Mouse (Mus musculus) CD8-positive naive resting alpha-beta T cell, adult 2 months (primary cell): ENCODE data around the gene Tsfm.
A peak's percentile ranks its signal among the peaks of the same experiment; 100 is the strongest.

Source experiments
- DNase-seq, 2 experiments: peaks; one replicate each; pipeline ENCODE4 v3.0.0; 2022; ENCODE audit warnings: low read depth in 2 of 2, low spot score in 2 of 2

Tsfm gene

GRCm38 (mm10) chr10:127042468-127043115 is 12.0 kb upstream of the Tsfm start:
- no peak for DNase-seq

- DNase-seq, result peak; percentile 75 to 85
Measured at GRCm38 (mm10) chr10:127041774-127042338, 11.2 kb upstream of the Tsfm start.

DNA sequence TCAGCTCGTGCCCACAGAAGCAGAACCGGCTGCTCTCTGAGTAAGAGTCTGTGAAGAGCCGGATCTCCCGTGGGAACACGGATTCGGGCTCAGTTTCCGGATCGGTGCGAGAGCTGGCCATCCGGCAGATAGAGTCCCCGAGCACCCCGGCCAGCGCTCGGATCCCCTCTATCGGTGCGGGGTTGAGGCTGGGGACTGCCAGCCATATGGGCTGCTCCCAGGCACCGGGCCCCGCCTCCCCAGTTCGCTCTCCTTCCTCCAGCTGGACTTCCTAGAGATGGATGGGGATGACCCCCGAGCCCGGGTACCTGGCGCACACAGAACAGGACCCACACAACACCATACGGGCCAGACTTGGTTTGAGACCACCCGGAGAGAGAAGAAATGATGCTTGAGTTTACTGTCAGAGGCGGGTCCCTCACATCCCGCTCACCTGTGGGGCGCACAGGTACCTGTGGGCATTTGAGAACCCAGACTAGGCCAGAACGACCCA is 10.7 kb upstream of the Tsfm start, which contains the start of the genes Mettl1 and Eef1akmt3:
Mettl1 (plus strand) TSS at position 141 of the 493 bp plus-strand sequence.
Eef1akmt3 (minus strand) TSS at position 240 of the 493 bp plus-strand sequence.
- peak; percentile 25 to 28 for DNase-seq

DNA sequence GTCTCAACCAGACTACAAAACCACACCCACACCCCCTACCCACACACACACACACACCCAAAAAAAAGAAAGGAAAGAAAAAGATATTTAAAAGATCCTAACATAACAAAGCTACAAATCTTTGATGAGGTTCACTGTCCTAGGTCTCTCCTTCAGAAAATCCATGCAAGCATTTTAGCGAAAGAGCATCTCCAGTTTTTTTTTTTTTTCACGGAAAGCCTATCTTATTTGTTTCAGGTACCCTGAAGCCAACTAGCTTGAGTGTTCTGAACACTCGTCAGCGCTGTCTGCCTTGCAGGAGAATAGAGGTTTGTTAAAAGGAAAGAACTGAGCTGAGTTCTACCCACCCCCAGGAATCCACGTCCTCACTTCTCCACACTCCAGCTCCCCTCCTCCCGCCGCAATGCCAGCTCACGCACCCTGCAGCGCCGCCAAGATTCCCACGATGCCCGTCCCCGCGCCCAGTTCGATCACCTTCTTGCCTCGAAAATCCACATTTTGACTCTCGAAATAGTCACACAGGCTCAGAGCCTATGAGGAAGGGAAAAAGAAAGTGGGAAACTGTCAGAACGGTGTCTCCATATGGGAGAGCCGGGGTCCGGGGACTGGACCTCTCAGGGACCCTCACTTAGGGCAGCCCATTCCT is 10.1 kb upstream of the Tsfm start:
- DNase-seq, result no peak

DNA sequence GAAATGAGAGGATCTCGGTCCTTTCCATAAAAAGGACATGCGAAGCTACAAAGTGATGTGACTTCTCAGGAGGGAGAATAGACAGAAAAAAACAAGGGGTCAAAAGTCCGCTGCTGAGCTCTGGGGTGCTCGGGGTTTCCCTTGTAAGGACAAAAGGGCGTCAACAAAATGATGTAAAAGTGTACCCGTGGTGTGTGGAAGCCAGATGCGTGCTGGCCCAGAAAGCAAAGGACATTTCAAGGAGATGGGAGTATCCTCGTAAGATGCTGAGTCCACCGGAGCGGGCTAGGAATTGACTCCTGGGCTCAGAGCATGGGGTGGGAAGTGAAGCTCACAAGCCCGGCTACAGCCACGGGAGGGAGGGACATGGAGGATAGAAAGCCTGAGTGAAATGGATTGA is 7.0 kb upstream of the Tsfm start:
- no peak for DNase-seq

DNA sequence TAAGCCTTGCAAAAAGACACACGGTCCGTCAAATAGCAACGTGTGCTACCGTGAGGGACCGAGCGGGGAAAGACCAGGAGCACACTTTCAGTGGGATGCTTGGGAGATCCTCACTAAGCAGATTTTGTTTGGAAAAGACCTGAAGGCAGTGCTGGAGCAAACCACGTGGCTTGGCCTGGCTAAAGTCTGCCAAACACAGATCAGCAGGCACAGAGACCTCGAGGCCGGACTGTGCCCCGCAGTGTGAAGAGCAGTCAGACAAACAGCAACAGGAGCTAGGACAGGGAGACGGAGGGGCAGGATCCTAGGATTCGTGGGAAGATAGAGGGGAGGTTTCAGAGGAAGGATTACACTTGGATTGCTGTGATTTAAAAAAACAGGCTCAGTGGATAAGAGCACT is 5.6 kb upstream of the Tsfm start:
- DNase-seq, result no peak

DNA sequence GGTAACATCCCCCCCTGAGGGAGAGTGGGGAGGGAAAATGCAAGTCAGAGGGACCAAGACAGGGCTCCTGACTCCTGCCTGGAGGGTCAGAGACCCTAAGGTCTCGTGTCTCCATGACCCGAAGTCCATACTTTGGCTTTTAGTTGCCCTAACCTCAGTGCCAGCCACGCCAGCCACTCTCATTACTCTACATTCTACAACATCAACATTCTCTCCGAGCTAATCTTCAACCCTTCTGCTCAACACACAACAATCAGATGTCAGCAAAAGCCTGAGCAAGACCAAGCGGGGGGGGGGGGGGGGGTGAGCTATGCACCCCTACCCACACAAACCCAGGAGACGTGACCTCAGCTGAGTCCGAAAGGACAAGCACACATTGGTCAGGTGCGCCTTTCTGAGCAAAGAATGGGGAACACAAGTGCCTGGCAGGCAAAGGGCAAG is 2.7 kb upstream of the Tsfm start:
- no peak for DNase-seq

- no peak for DNase-seq
Measured at GRCm38 (mm10) chr10:127018422-127018821, 12.2 kb downstream of the Tsfm start.

GRCm38 (mm10) chr10:127017071-127017470 is 13.6 kb downstream of the Tsfm start:
- no peak for DNase-seq

DNA sequence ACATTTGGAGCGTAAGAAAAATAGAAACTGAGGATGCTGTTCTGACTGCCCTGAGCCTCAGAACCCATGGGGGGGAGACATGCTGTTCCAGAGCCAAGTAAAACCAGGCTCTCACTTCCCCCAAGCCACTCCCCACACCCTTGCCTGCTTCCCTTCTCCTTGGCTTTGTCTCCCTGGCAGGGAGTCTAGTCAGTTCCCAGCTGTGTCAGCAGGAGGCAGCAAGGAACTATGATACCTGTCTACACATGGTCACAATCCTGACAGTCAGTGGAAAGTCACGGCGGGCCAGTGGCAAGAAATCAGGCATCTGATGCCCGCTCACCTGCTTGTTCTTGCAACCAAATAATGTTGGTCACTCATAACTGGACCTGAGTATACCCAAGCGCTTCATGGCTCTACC is 14.2 kb downstream of the Tsfm start:
- DNase-seq, result no peak

- no peak for DNase-seq
Measured at GRCm38 (mm10) chr10:127003806-127004205, 26.8 kb downstream of the Tsfm start.

DNA sequence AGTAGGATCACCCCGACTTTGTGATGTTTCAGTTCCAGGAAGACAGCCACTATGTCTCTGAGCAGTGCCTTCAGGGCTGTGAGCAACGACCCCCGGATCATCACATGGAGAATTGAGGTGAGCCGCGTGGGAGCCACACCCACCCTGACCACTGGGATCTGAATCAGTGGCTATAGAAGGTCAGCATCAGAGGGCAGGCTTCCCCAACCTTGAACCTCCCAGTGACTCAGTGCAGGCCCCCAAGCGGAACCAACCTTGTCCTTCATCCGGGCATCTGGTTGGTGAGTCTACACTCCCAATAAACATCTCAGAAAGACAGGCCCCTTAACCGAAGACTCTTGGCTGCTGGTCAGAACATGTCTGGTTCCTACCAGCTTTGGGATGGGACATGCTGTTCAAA is 27.3 kb downstream of the Tsfm start:
- no peak for DNase-seq

GRCm38 (mm10) chr10:127002765-127003164 is 27.9 kb downstream of the Tsfm start:
- DNase-seq, result no peak

DNA sequence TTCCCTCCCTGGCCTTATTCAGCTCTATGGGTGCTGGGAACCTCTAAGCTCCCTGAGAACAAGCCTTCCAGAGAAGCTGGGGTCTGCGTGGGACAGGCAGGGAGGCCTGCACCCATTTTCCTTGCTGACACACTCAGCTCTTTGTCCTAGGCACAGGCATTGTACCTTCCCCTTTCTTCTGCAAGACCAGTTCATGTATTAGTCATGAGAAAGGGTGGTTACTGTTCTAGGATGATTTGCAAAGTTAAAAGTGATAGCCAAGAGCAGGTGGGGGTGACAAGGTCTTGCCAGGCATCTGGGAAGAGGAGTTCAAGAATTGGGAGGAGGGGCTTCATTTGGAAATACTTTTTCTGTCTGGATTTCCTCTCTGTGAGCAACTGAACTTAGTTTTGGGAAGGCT is 28.6 kb downstream of the Tsfm start:
- DNase-seq, result no peak

DNA sequence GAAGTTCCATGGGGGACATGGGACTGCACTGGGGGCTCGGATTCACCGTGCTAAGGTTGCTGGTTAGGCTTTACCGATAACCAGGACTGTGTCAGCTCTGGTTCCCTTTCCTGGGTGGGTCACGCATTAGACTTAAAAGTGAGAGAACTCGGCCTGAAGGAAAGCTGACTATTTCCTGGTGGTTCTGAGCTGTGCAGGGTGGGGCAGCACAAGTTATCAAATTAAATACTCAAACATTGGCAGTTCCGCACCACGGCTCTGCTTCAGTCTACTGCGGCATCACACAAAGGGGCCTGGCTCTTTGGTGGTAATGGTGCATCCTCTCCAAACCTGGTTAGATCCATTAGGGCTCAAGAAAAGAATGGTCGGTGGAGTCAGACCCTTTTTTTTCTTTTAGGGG is 29.3 kb downstream of the Tsfm start:
- DNase-seq, result no peak

GRCm38 (mm10) chr10:127000529-127000928 is 30.1 kb downstream of the Tsfm start, which contains the start of gene Avil:
TSS of gene Avil (plus strand) at chr10:127000709.
- DNase-seq, result no peak

DNA sequence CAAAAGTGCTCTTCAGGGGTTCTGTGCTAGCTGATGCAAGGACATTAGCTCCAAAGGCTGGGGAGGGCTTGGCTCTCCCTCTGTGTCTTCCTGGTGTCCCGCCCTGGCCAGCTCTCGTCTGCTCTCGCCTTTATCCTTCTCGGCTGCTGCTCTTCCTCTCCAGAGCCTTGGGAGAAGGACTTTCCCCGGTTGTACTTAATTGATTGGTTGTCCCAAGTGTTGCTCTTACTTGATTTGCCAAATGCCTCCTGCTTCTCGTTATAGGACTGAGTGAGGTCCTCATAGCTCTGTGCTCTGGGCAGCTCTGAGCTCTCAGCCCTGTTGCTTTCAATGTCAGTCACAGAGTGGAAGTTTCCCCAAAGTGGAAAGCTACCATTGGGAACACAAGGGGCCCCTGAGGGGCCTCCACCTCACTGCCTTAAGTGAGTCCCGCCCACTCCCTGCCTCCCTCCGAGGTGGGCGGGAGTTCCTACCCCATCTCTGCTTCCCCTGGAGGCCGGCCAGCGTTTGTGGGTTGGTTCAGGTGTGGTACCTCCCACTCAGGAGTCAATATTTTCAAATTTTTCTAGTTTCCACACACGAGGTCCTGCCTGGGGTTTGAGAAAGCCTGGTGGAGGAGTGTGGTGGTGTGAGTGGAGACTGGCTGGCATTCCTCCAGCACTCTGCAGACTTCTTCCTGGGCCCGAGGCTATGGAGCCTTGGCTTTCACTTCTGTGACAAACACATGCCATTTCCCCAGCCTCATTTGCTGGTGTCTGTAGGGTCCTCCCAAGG is 33.1 kb downstream of the Tsfm start:
- DNase-seq, result no peak

GRCm38 (mm10) chr10:126993621-126994020 is 37.0 kb downstream of the Tsfm start:
- no peak for DNase-seq

DNA sequence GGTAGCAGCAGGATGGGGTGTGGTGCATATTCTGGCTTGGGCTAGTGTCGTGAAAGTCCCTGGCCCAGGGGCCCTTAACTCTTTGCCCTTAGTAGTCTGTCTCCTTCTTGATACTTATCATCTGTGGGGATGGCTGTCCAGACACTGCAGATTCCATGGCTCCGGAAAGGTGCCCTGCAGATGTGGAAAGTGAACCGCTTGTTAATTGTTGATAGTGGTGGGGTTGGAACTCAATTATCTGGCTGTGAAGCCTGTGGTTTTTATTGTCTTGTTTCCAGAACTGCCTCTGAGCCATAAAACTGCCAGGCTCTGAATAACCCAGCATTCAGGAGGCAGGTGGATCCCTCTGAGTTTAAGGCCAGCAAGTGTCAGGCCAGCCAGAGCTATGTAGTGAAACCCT is 39.0 kb downstream of the Tsfm start:
- no peak for DNase-seq

- DNase-seq, result peak; percentile 83 to 85
Measured at GRCm38 (mm10) chr10:126990313-126991056, 40.2 kb downstream of the Tsfm start.
